Mouse (Mus musculus) stomach, postnatal 0 days (tissue): ENCODE measurements around the gene Gm21834. TPM values are rescaled to one million over a fixed set of nuclear protein-coding genes. Genes with fewer than 3 reads are reported as not detected.

Experiments
- ATAC-seq: fragments of 200-750 bp; cut with Nextera tagmentation; 2 replicates; pipeline ENCODE4 v1.8.0; 2017; ENCODE audit not compliant: low FRiP score, low TSS enrichment
- DNase-seq: peaks from one replicate; pipeline ENCODE4 v3.0.0-alpha.2; 2016; ENCODE audit warnings: low spot score
- H3K27ac ChIP-seq: fragments of 300-500 bp; sonication (generic); replicated peaks from 2 replicates; pipeline ENCODE4 v1.5.1; 2014; ENCODE audit warnings: mild to moderate bottlenecking, control low read depth
- H3K27me3 ChIP-seq: fragments of 300-500 bp; sonication (generic); 2 replicates; pipeline ENCODE4 v1.6.1; 2014; ENCODE audit warnings: low read length; ENCODE audit not compliant: control insufficient read depth, insufficient read depth
- H3K36me3 ChIP-seq: fragments of 300-500 bp; sonication (generic); 2 replicates; pipeline ENCODE4 v1.6.1; 2014; ENCODE audit warnings: low read length, mixed read lengths; ENCODE audit not compliant: control insufficient read depth, insufficient read depth
- H3K4me1 ChIP-seq: fragments of 300-500 bp; sonication (generic); replicated peaks from 2 replicates; pipeline ENCODE4 v1.6.1; 2014; ENCODE audit warnings: antibody characterized with exemption; ENCODE audit not compliant: control insufficient read depth, insufficient read depth
- H3K4me2 ChIP-seq: fragments of 300-500 bp; sonication (generic); replicated peaks from 2 replicates; pipeline ENCODE4 v1.6.1; 2014; ENCODE audit warnings: low read depth, mild to moderate bottlenecking, control low read depth, moderate library complexity
- H3K4me3 ChIP-seq: fragments of 300-500 bp; sonication (generic); 2 replicates; pipeline ENCODE4 v1.5.1; 2014; ENCODE audit warnings: low read depth, low read length, control low read depth
- H3K9ac ChIP-seq: fragments of 300-500 bp; sonication (generic); 2 replicates; pipeline ENCODE4 v1.6.1; 2014; ENCODE audit warnings: mild to moderate bottlenecking, low read length, control low read depth, mixed read lengths
- H3K9me3 ChIP-seq: fragments of 300-500 bp; sonication (generic); 2 replicates; pipeline ENCODE4 v1.6.1; 2016; ENCODE audit warnings: low read length; ENCODE audit not compliant: control insufficient read depth
- CTCF ChIP-seq: IDR thresholded peaks from 2 replicates; pipeline ENCODE4 v1.5.1; 2016; ENCODE audit warnings: antibody characterized with exemption, low read depth, mild to moderate bottlenecking, moderate library complexity
- EP300 ChIP-seq: optimal IDR thresholded peaks from 2 replicates; pipeline ENCODE3; 2016; ENCODE audit warnings: antibody characterized with exemption
- WGBS: fragments of 180-500 bp; shearing (Covaris S2); extraction: QIAGEN DNeasy Blood & Tissue Kit; methylation state at CpG from one replicate; pipeline ENCODE4 v1.1.7; 2014; 5-methylcytosine and 5-hydroxymethylcytosine counted together
- polyA plus RNA-seq: library from polyadenylated mRNA; unstranded; fragments of >200 nt; fragmentation: Nextera tagmentation; extraction: Ambion mirVana; gene quantifications from 2 replicates; pipeline ENCODE4 v1.2.1, GENCODE M21; 2015

The Gm21834 gene
- polyA plus RNA-seq, 1 experiment from 2014 or later, result not detected

GRCm38 (mm10) chr17:57694791-57695190 is 47.2 kb downstream of the Gm21834 start:
- no peak for ATAC-seq

More at GRCm38 (mm10) chr17:57694791-57695190, 47.2 kb downstream of the Gm21834 start:
- 42% methylated on average over 3 of the region's 3 CpGs for WGBS
- no peak for DNase-seq
- Histone ChIP-seq H3K9ac (no peak overlapping the region), H3K27me3 (no peaks in the 10 kb centered on the region), H3K9me3 (no peaks in the 10 kb centered on the region), H3K4me2 (no peak overlapping the region), H3K4me1 (no peaks in the 10 kb centered on the region), H3K27ac (no peak overlapping the region), H3K36me3 (no peaks in the 10 kb centered on the region), H3K4me3 (no peak overlapping the region)
- no peak for TF ChIP-seq CTCF
- no peak for TF ChIP-seq EP300

Other genes with a start within 250 kb of the Gm21834 start
- 0.04 TPM in 1 of 2 replicates, not detected in the other for gene Vmn2r120, start 196.7 kb downstream of the Gm21834 start, polyA plus RNA-seq
- not detected in 2 replicates for gene Cntnap5c, start 27.4 kb upstream of the Gm21834 start, polyA plus RNA-seq